Mouse (Mus musculus) spleen, adult 2 months (tissue): Measurements from ENCODE around the gene Ftl1. TPM values are rescaled to one million over a fixed set of nuclear protein-coding genes. Genes with fewer than 3 reads are reported as not detected.

Source experiments
- DNase-seq, 2 experiments: peaks; one replicate each; pipeline versions ENCODE4 v3.0.0 to v3.0.0-alpha.2; 2012 to 2021; ENCODE audit warnings: low spot score in 2 of 2, low read depth in 1 of 2
- H3K27ac ChIP-seq: fragments of 200-500 bp; 2 replicates; pipeline ENCODE4 v1.5.1; 2012; ENCODE audit warnings: low read length, inconsistent platforms; ENCODE audit not compliant: insufficient read depth
- H3K27me3 ChIP-seq: fragments of 200-500 bp; 2 replicates; pipeline ENCODE4 v1.6.1; 2012; ENCODE audit warnings: mild to moderate bottlenecking, moderate library complexity, low read length, inconsistent platforms; ENCODE audit not compliant: control insufficient read depth, insufficient read depth
- H3K36me3 ChIP-seq: fragments of 200-500 bp; 2 replicates; pipeline ENCODE4 v1.6.1; 2012; ENCODE audit warnings: mild to moderate bottlenecking, low read length, inconsistent platforms; ENCODE audit not compliant: control insufficient read depth, insufficient read depth
- H3K4me1 ChIP-seq: fragments of 200-500 bp; 2 replicates; pipeline ENCODE4 v1.6.1; 2011; ENCODE audit warnings: inconsistent platforms; ENCODE audit not compliant: control insufficient read depth, insufficient read depth, insufficient read length
- H3K4me3 ChIP-seq: fragments of 200-500 bp; 2 replicates; pipeline ENCODE4 v1.5.1; 2011; ENCODE audit warnings: mild to moderate bottlenecking, inconsistent platforms; ENCODE audit not compliant: insufficient read depth, insufficient read length; ENCODE audit errors: extremely low read depth
- CTCF ChIP-seq: fragments of 200-500 bp; IDR thresholded peaks from 2 replicates; pipeline ENCODE4 v1.5.1; 2011; ENCODE audit warnings: mild to moderate bottlenecking, inconsistent platforms; ENCODE audit not compliant: insufficient read depth, insufficient read length, insufficient replicate concordance; ENCODE audit errors: extremely low read depth
- POLR2A ChIP-seq: fragments of 200-500 bp; IDR thresholded peaks from 2 replicates; pipeline ENCODE4 v1.6.1; 2011; ENCODE audit warnings: low read depth, low read length, inconsistent platforms
- WGBS: fragments of 180-500 bp; shearing (Covaris S2); methylation state at CpG from one replicate; pipeline ENCODE4 v1.1.7; 2018; 5-methylcytosine and 5-hydroxymethylcytosine counted together
- polyA plus RNA-seq: library from polyadenylated mRNA; depleted of rRNA; stranded (reverse); fragments of >200 nt; gene quantifications from 2 replicates; pipeline ENCODE4 v1.2.3, GENCODE M21; 2012

Gene Ftl1
- polyA plus RNA-seq, 1 experiment, result 3,579 TPM

DNA sequence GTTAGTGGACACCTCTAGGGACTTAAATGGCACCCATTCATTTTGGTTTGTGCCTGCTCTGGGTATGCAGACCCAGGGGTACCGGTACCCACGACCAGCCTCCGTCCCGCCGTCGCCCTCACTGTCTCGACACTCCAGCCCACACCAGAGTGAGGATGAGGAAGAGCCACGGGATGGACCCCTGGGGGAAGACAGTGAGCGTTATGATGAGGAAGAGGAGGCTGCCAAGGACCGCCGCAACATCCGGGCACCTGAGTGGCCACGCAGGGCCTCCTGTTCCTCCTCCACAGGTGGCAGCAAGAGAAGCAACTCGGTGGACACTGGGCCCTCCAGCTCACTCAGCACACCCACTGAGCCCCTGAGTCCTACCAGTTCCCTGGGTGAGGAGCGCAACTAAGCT lies 4.7 kb downstream of the Ftl1 start:
- WGBS, result 96% methylated on average over 15 of the region's 15 CpGs
- peaks cover 6% of the 10 kb centered on the region; the same call in 1 of the 2 replicates for H3K4me1 ChIP-seq
- no peaks in the 10 kb centered on the region for H3K27me3 ChIP-seq
- DNase-seq, result no peak
- H3K36me3 ChIP-seq, result peaks cover 15% of the 10 kb centered on the region
- no peak for TF ChIP-seq POLR2A
- H3K4me3 ChIP-seq, result no peak overlapping the region
- H3K27ac ChIP-seq, result no peak overlapping the region

- TF ChIP-seq POLR2A (no peak), CTCF (peak; percentile 87; the same call in 1 of the 2 replicates)
- H3K27me3 ChIP-seq, result no peaks in the 10 kb centered on the region
- no peaks in the 10 kb centered on the region for H3K36me3 ChIP-seq
- no peaks in the 10 kb centered on the region for H3K4me1 ChIP-seq
- 61% methylated on average over 23 of the region's 23 CpGs for WGBS
- peak; percentile 72 to 82 for DNase-seq
- no peak overlapping the region for H3K27ac ChIP-seq
- no peak overlapping the region for H3K4me3 ChIP-seq
Observed at GRCm38 (mm10) chr7:45451344-45451982, 8.2 kb downstream of the Ftl1 start.

GRCm38 (mm10) chr7:45449974-45450373 lies 9.7 kb downstream of the Ftl1 start:
- TF ChIP-seq POLR2A (no peak), CTCF (no peak)
- Histone ChIP-seq H3K27ac (no peak overlapping the region), H3K36me3 (no peaks in the 10 kb centered on the region), H3K4me1 (no peaks in the 10 kb centered on the region), H3K27me3 (no peaks in the 10 kb centered on the region), H3K4me3 (no peak overlapping the region)
- DNase-seq, result no peak
- 89% methylated on average over 1 of the region's 1 CpGs for WGBS

DNA sequence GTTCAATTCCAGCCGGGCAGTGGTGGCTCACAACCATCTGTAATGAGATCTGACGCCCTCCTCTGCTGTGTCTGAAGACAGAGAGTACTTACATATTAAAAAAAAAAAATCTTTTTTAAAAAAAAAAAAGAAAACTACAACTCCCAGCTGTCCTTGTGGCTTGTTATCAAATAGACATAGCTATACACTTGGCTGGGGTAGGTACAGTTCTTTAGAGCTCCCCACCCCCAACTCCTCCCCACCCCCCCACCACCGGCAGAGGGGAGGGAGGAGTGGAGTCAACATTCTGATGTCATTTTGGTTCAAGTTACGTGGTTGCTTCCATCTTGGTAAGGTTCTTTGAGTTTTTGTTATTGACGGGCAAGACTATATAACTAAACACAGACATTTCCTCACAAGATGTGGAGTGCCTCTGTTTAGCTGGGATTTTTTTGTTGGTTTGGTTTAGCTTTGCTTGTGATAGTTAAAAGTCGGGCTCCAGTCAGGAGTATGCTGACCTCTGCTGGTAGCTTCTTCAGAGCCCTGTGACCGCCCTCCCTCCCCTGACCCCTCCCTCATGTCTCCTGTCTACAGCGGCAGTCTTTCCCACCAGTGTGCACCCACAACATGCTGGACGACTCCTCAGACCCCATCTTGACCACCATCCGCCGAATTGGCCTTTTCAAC lies 12.2 kb downstream of the Ftl1 start:
- H3K4me1 ChIP-seq, result no peaks in the 10 kb centered on the region
- DNase-seq, result no peak
- 52% methylated on average over 11 of the region's 11 CpGs for WGBS
- H3K4me3 ChIP-seq, result no peak overlapping the region
- H3K27me3 ChIP-seq, result no peaks in the 10 kb centered on the region
- no peak overlapping the region for H3K27ac ChIP-seq
- H3K36me3 ChIP-seq, result 0 out of 2 replicates have a peak, but pooled peaks cover 1% of the 10 kb centered on the region
- TF ChIP-seq CTCF (peak; percentile 24; the same call in 1 of the 2 replicates), POLR2A (no peak)

DNA sequence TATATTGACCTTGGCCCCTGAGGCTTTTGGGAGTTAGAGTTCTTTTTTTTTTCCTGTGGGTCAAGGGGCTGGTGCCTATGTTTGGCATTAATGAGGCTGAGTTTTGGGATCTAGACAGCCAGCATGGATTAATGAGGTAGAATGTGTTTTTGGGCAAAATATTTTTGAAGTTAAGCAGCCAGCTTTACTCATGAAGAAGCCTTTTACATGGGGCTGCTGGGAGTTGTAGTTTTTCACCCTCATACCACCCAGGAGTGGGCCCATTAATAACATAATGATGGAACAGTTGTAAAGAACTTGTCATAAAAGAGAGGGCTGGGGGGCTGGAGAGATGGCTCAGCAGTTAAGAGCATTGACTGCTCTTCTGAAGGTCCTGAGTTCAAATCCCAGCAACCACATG lies 13.1 kb downstream of the Ftl1 start:
- H3K27ac ChIP-seq, result no peak overlapping the region
- 0 out of 2 replicates have a peak, but pooled peaks cover 1% of the 10 kb centered on the region for H3K36me3 ChIP-seq
- H3K27me3 ChIP-seq, result no peaks in the 10 kb centered on the region
- no peak for DNase-seq
- H3K4me3 ChIP-seq, result no peak overlapping the region
- no peaks in the 10 kb centered on the region for H3K4me1 ChIP-seq
- TF ChIP-seq CTCF (no peak), POLR2A (no peak)

DNA sequence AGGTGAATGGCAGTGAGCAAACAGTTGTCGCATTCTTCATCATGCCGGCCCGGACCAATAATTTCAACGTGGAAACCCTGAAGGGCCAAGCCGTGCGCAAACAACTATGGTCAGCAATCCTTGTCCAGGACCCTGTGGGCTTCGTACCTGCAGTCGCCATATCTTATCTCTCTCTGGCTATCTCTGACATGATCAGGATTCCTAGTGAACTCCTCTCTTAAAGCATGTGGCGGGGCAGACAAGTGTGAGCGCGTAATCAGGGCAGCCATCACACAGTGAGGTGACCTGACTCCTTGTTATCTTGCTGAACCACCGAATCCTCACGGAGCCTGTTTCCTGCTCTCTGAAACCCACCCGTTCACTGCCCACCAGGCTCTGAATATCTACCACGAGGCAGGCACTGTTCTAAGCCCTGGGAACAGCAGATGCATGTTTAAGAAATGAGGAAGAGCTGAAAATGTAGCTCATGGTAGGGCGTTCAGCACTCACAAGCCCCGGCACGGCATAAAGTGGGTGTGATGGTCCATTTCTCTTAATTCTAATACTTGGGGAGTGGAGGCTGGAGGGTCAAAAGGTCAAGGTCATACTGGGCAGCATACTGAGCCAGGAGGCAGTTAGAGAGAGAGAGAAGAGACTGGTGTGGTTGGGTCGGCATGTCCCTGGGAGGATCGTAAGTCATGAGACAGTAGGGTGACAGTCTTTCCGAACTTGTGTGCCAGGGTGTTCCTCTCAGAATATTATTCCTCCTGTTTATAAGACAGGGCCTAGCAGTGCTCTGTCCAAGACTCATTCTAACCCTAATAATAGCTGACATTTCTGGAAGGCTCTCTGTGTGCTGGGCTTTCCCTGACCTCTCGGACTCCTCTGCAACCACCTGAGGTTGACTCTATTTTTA lies 15.9 kb downstream of the Ftl1 start:
- no peaks in the 10 kb centered on the region for H3K4me1 ChIP-seq
- no peak overlapping the region for H3K27ac ChIP-seq
- H3K36me3 ChIP-seq, result 0 out of 2 replicates have a peak, but pooled peaks cover 3% of the 10 kb centered on the region
- no peak for TF ChIP-seq CTCF
- TF ChIP-seq POLR2A, result no peak
- 86% methylated on average over 22 of the region's 22 CpGs for WGBS
- no peak for DNase-seq
- no peak overlapping the region for H3K4me3 ChIP-seq
- H3K27me3 ChIP-seq, result no peaks in the 10 kb centered on the region
